Mouse (Mus musculus) E14TG2a.4 (cell line): ENCODE results near the gene Rab3gap2.

Source experiments
- CTCF ChIP-seq: conservative IDR thresholded peaks from 2 replicates; pipeline ENCODE4 v1.5.1; 2014; ENCODE audit warnings: low read length
- NANOG ChIP-seq: IDR thresholded peaks from 2 replicates; pipeline ENCODE4 v1.6.1; 2014; ENCODE audit warnings: borderline replicate concordance, low read length, mixed read lengths
- POU5F1 ChIP-seq: IDR thresholded peaks from 2 replicates; pipeline ENCODE4 v1.6.1; 2014; ENCODE audit warnings: low read length, borderline replicate concordance

DNA sequence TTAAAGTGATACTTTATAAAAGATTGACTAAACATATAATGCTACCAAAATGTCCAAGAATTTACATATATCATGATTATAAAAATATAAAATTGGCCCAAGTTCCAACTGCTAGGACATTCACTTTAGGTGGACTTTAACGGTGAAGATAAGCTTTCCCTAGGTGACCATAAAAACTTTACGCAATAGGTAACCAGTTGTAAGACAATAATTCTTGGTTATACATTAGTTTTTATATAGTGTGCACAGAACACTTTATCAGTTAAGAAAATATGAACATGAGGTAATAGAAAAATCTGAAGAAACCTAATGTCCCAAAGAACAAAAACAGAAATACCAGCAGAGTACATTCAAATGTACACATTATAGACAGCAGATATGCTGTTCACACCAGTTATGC lies 104.4 kb downstream of the Rab3gap2 start:
- no peak for TF ChIP-seq CTCF
- TF ChIP-seq POU5F1: no peak
- no peak for TF ChIP-seq NANOG
